11 mouse cellular contexts compared by ENCODE assay signal in genomic region chr12:79352086-79352741, GRCm38 (mm10). TPM values are rescaled to one million over a fixed set of nuclear protein-coding genes. Genes with fewer than 3 reads are reported as not detected.
DNase-seq lines count a peak whose midpoint lies in the region; ATAC-seq and TF ChIP-seq lines count a peak whose summit lies in the region.
"Had no signal": no experiment of that assay in that cellular context is flagged by ENCODE, and none has a peak within 500 bp of the region (broad histone marks: within the 10 kb centered on the region; RNA-seq: fewer than 3 reads in every experiment).

No protein-coding gene starts in this region.

- peak; percentile 16 for DNase-seq in CD4-positive, CD25-positive, alpha-beta regulatory T cell, adult 2 months (ENCODE audit: low read depth, low spot score)
- DNase-seq in liver, postnatal 0 days, result no peak
- DNase-seq in liver, embryonic 11.5 days (ENCODE audit: low spot score), result no peak
- peak; percentile 60 for DNase-seq in embryonic facial prominence, embryonic 14.5 days (ENCODE audit: low spot score)
- DNase-seq in midbrain, embryonic 14.5 days, result no peak
- DNase-seq in thymus, adult 18-20 months, result no peak
- DNase-seq in gastrocnemius, postnatal 10 days, result no peak
- DNase-seq: cerebellum, adult 11 months; layer of hippocampus, adult 9-11 months had no signal

- no peak overlapping the region for H3K4me2 ChIP-seq in liver, postnatal 0 days (ENCODE audit: low read depth, low read length)
- no peak overlapping the region for H3K4me2 ChIP-seq in liver, embryonic 11.5 days
- H3K4me2 ChIP-seq in embryonic facial prominence, embryonic 14.5 days (ENCODE audit: low read depth, low read length), result no peak overlapping the region
- H3K4me2 ChIP-seq in midbrain, embryonic 14.5 days (ENCODE audit: low read length), result no peak overlapping the region

- H3K27me3 ChIP-seq in liver, postnatal 0 days (ENCODE audit: insufficient read depth, low read length), result no peaks in the 10 kb centered on the region
- no peaks in the 10 kb centered on the region for H3K27me3 ChIP-seq in liver, embryonic 11.5 days (replicated peaks; ENCODE audit: control insufficient read depth, insufficient read depth, low read length)
- no peaks in the 10 kb centered on the region for H3K27me3 ChIP-seq in embryonic facial prominence, embryonic 14.5 days (replicated peaks; ENCODE audit: control insufficient read depth, insufficient read depth, low read length)
- no peaks in the 10 kb centered on the region for H3K27me3 ChIP-seq in midbrain, embryonic 14.5 days (ENCODE audit: control insufficient read depth, insufficient read depth, low read length)

- no peaks in the 10 kb centered on the region for H3K36me3 ChIP-seq in liver, postnatal 0 days (replicated peaks; ENCODE audit: insufficient read depth, low read length)
- no peaks in the 10 kb centered on the region for H3K36me3 ChIP-seq in liver, embryonic 11.5 days (ENCODE audit: control insufficient read depth, insufficient read depth, low read length)
- no peaks in the 10 kb centered on the region for H3K36me3 ChIP-seq in embryonic facial prominence, embryonic 14.5 days (ENCODE audit: control insufficient read depth, insufficient read depth, low read length)
- H3K36me3 ChIP-seq in midbrain, embryonic 14.5 days (ENCODE audit: control insufficient read depth, insufficient read depth, low read length), result no peaks in the 10 kb centered on the region

- TF ChIP-seq EP300 in liver, postnatal 0 days (IDR thresholded peaks at IDR 0.05; ENCODE audit: low read depth), result peak; percentile 58; the same call in 1 of the 2 replicates

- H3K9ac ChIP-seq in liver, postnatal 0 days (replicated peaks), result no peak overlapping the region
- no peak overlapping the region for H3K9ac ChIP-seq in liver, embryonic 11.5 days (ENCODE audit: low read depth, low read length)
- no peak overlapping the region for H3K9ac ChIP-seq in embryonic facial prominence, embryonic 14.5 days (ENCODE audit: low read depth, low read length)
- H3K9ac ChIP-seq in midbrain, embryonic 14.5 days (replicated peaks; ENCODE audit: low read length), result no peak overlapping the region

- no peak for ATAC-seq in CD4-positive, CD25-positive, alpha-beta regulatory T cell, adult 4 months
- ATAC-seq in liver, postnatal 0 days, result peak; percentile 34; the same call in 1 of the 2 replicates
- no peak; the same call in 1 of the 2 replicates for ATAC-seq in liver, embryonic 11.5 days (replicated peaks; ENCODE audit: low FRiP score)
- no peak for ATAC-seq in embryonic facial prominence, embryonic 14.5 days (ENCODE audit: low read depth)
- no peak for ATAC-seq in midbrain, embryonic 14.5 days (ENCODE audit: low FRiP score, low TSS enrichment)

- no peaks in the 10 kb centered on the region for H3K9me3 ChIP-seq in liver, postnatal 0 days (ENCODE audit: low read length)
- H3K9me3 ChIP-seq in liver, embryonic 11.5 days (ENCODE audit: control insufficient read depth, low read length), result no peaks in the 10 kb centered on the region
- no peaks in the 10 kb centered on the region for H3K9me3 ChIP-seq in embryonic facial prominence, embryonic 14.5 days (ENCODE audit: control insufficient read depth, low read length)
- H3K9me3 ChIP-seq in midbrain, embryonic 14.5 days (ENCODE audit: control insufficient read depth, low read length), result no peaks in the 10 kb centered on the region

- 33% methylated on average over 3 of the region's 3 CpGs for whole genome bisulfite sequencing in liver, postnatal 0 days (ENCODE audit: insufficient replicate concordance)
- WGBS in liver, embryonic 11.5 days, result 33% methylated on average over 3 of the region's 3 CpGs
- 64% methylated on average over 3 of the region's 3 CpGs for WGBS in embryonic facial prominence, embryonic 14.5 days
- 82% methylated on average over 3 of the region's 3 CpGs for WGBS in midbrain, embryonic 14.5 days

- TF ChIP-seq CTCF in liver, postnatal 0 days (IDR thresholded peaks at IDR 0.05; ENCODE audit: low read depth), result no peak

- H3K4me3 ChIP-seq in liver, postnatal 0 days (ENCODE audit: low read depth, low read length), result no peak overlapping the region
- H3K4me3 ChIP-seq in liver, embryonic 11.5 days (ENCODE audit: low read depth, low read length), result no peak overlapping the region
- H3K4me3 ChIP-seq in embryonic facial prominence, embryonic 14.5 days (ENCODE audit: low read depth, low read length), result no peak overlapping the region
- H3K4me3 ChIP-seq in midbrain, embryonic 14.5 days (replicated peaks; ENCODE audit: low read depth, low read length), result no peak overlapping the region
- H3K4me3 ChIP-seq: erythroblast, embryonic 14.5 days had no signal

- H3K4me1 ChIP-seq in liver, postnatal 0 days (ENCODE audit: insufficient read depth), result peaks cover 32% of the 10 kb centered on the region
- peaks cover 20% of the 10 kb centered on the region for H3K4me1 ChIP-seq in liver, embryonic 11.5 days (replicated peaks; ENCODE audit: control insufficient read depth, insufficient read depth, low read length)
- H3K4me1 ChIP-seq in embryonic facial prominence, embryonic 14.5 days (ENCODE audit: control insufficient read depth, insufficient read depth, low read length), result peaks cover 37% of the 10 kb centered on the region
- peaks cover 11% of the 10 kb centered on the region for H3K4me1 ChIP-seq in midbrain, embryonic 14.5 days (ENCODE audit: control insufficient read depth, insufficient read depth, low read length)

- H3K27ac ChIP-seq in liver, postnatal 0 days (ENCODE audit: low read depth), result peak overlapping the region; percentile 34; the same call in 1 of the 2 replicates
- H3K27ac ChIP-seq in liver, embryonic 11.5 days (ENCODE audit: low read depth, low read length), result no peak overlapping the region
- no peak overlapping the region for H3K27ac ChIP-seq in embryonic facial prominence, embryonic 14.5 days (replicated peaks; ENCODE audit: low read depth, low read length)
- peak overlapping the region; percentile 49; the same call in 1 of the 2 replicates for H3K27ac ChIP-seq in midbrain, embryonic 14.5 days (replicated peaks; ENCODE audit: low read depth, low read length)

RNA-seq across cellular contexts. Expression of gene Rad51b, which starts 55.1 kb away (rescaled TPM):
- 1 to 10 TPM; 3.7 to 4.5 TPM for polyA plus RNA-seq in CD4-positive, CD25-positive, alpha-beta regulatory T cell, adult 4 months (2017; shearing (Covaris generic))
- 2.5 TPM in 2 replicates for polyA plus RNA-seq in liver, postnatal 0 days (2015; fragmentation: Nextera tagmentation; extraction: Ambion mirVana)
- 7.7 and 8.3 TPM in 2 replicates for polyA plus RNA-seq in liver, embryonic 11.5 days (2014; fragmentation: Nextera tagmentation; extraction: Ambion mirVana)
- 5.1 and 5.3 TPM in 2 replicates for polyA plus RNA-seq in embryonic facial prominence, embryonic 14.5 days (2014; fragmentation: Nextera tagmentation; extraction: Ambion mirVana)
- polyA plus RNA-seq in midbrain, embryonic 14.5 days (2014; fragmentation: Nextera tagmentation; extraction: Ambion mirVana), result 1.6 TPM in 2 replicates
- 1 to 10 TPM in 1 of 2 experiments, under 1 TPM in 1; 0.63 to 1.7 TPM for total RNA-seq in gastrocnemius, postnatal 10 days (2021)

RNA-seq across cellular contexts. Expression of gene Zfyve26, which starts 56.1 kb away (rescaled TPM):
- polyA plus RNA-seq in CD4-positive, CD25-positive, alpha-beta regulatory T cell, adult 4 months (2017; shearing (Covaris generic)), result 10 to 100 TPM; 23.1 to 37.7 TPM
- 4.2 and 4.8 TPM in 2 replicates for polyA plus RNA-seq in liver, postnatal 0 days (2015; fragmentation: Nextera tagmentation; extraction: Ambion mirVana)
- polyA plus RNA-seq in liver, embryonic 11.5 days (2014; fragmentation: Nextera tagmentation; extraction: Ambion mirVana), result 16.2 and 18.0 TPM in 2 replicates
- 14.1 and 14.7 TPM in 2 replicates for polyA plus RNA-seq in embryonic facial prominence, embryonic 14.5 days (2014; fragmentation: Nextera tagmentation; extraction: Ambion mirVana)
- 9.2 and 13.7 TPM in 2 replicates for polyA plus RNA-seq in midbrain, embryonic 14.5 days (2014; fragmentation: Nextera tagmentation; extraction: Ambion mirVana)
- total RNA-seq in gastrocnemius, postnatal 10 days (2021), result 10 to 100 TPM; 14.2 to 15.0 TPM

Comparison
In these comparisons a context has a peak if more than half of its experiments do, and no peak if none do; other contexts are left out.
1. H3K27ac ChIP-seq: peak in liver, postnatal 0 days (single experiment) and midbrain, embryonic 14.5 days (single experiment); none in liver, embryonic 11.5 days (single experiment) and embryonic facial prominence, embryonic 14.5 days (single experiment).
2. DNase-seq: peak in CD4-positive, CD25-positive, alpha-beta regulatory T cell, adult 2 months (single experiment) and embryonic facial prominence, embryonic 14.5 days (single experiment); none in liver, postnatal 0 days (single experiment), liver, embryonic 11.5 days (single experiment), midbrain, embryonic 14.5 days (single experiment), thymus, adult 18-20 months (0 of 2) and gastrocnemius, postnatal 10 days (single experiment).